Mouse (Mus musculus) hindbrain, embryonic 13.5 days (tissue): ENCODE data around the gene Crot. TPM values are rescaled to one million over a fixed set of nuclear protein-coding genes. Genes with fewer than 3 reads are reported as not detected.
A peak's percentile ranks its signal among the peaks of the same experiment; 100 is the strongest.
"Not testable (repeated sequence)": the region's sequence is repeated elsewhere in the genome, so short reads cannot be mapped to it uniquely, and the experiment has no call there.

Experiments
- ATAC-seq: fragments of 200-750 bp; cut with Nextera tagmentation; 2 replicates; pipeline ENCODE4 v1.8.0; 2017; ENCODE audit warnings: moderate TSS enrichment; ENCODE audit not compliant: low FRiP score
- H3K27ac ChIP-seq: fragments of 300-500 bp; sonication (generic); 2 replicates; pipeline ENCODE4 v1.5.1; 2015; ENCODE audit warnings: inconsistent platforms, mild to moderate bottlenecking, moderate library complexity
- H3K27me3 ChIP-seq: fragments of 300-500 bp; sonication (generic); 2 replicates; pipeline ENCODE4 v1.6.1; 2015; ENCODE audit warnings: mild to moderate bottlenecking, inconsistent platforms
- H3K36me3 ChIP-seq: fragments of 300-500 bp; sonication (generic); 2 replicates; pipeline ENCODE4 v1.6.1; 2015; ENCODE audit warnings: mild to moderate bottlenecking, inconsistent platforms
- H3K4me1 ChIP-seq: fragments of 300-500 bp; sonication (generic); replicated peaks from 2 replicates; pipeline ENCODE4 v1.6.1; 2015; ENCODE audit warnings: inconsistent platforms
- H3K4me2 ChIP-seq: fragments of 300-500 bp; sonication (generic); 2 replicates; pipeline ENCODE4 v1.6.1; 2015; ENCODE audit warnings: inconsistent platforms, mild to moderate bottlenecking, moderate library complexity
- H3K4me3 ChIP-seq: fragments of 300-500 bp; sonication (generic); 2 replicates; pipeline ENCODE4 v1.5.1; 2015; ENCODE audit warnings: mild to moderate bottlenecking, inconsistent platforms
- H3K9ac ChIP-seq: fragments of 300-500 bp; sonication (generic); 2 replicates; pipeline ENCODE4 v1.6.1; 2015; ENCODE audit warnings: mild to moderate bottlenecking, inconsistent platforms
- H3K9me3 ChIP-seq: fragments of 300-500 bp; sonication (generic); 2 replicates; pipeline ENCODE4 v1.6.1; 2016; ENCODE audit warnings: inconsistent platforms
- WGBS: fragments of 180-500 bp; shearing (Covaris S2); methylation state at CpG from one replicate; pipeline ENCODE4 v1.1.7; 2015; 5-methylcytosine and 5-hydroxymethylcytosine counted together
- polyA plus RNA-seq: library from polyadenylated mRNA; unstranded; fragments of >200 nt; fragmentation: Nextera tagmentation; extraction: Ambion mirVana; gene quantifications from 2 replicates; pipeline ENCODE4 v1.2.1, GENCODE M21; 2015

Crot gene
- polyA plus RNA-seq, 1 experiment from 2014 or later = 23.1 TPM

DNA sequence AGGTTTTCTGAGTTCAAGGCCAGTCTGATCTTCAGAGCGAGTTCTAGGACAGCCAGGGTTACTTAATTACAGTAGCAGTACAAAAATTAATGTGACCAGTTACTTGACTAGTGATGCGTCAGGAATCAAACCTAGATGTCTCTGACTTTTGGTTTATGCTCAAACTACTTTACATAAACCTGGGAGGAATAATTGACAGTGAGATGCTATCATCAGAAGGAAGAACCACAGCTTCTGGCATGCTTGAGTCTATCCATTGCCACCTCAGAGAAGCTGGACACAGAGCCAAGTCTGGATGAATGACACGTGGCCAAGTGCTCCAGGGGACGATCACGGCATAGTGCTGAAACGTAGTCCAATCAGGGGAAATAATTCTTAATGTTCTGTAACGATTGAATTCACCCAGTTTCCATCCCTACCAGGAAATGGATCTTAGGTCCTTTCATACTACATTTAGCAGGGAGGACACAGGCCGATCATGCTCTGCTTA lies 35.0 kb upstream of the Crot start:
- no peak overlapping the region for H3K4me3 ChIP-seq
- no peak overlapping the region for H3K4me2 ChIP-seq
- H3K4me1 ChIP-seq = no peaks in the 10 kb centered on the region
- H3K9ac ChIP-seq = no peak overlapping the region
- ATAC-seq = no peak
- H3K27me3 ChIP-seq = no peaks in the 10 kb centered on the region
- no peaks in the 10 kb centered on the region for H3K9me3 ChIP-seq
- WGBS = 86% methylated on average over 8 of the region's 8 CpGs
- H3K36me3 ChIP-seq = no peaks in the 10 kb centered on the region
- no peak overlapping the region for H3K27ac ChIP-seq

DNA sequence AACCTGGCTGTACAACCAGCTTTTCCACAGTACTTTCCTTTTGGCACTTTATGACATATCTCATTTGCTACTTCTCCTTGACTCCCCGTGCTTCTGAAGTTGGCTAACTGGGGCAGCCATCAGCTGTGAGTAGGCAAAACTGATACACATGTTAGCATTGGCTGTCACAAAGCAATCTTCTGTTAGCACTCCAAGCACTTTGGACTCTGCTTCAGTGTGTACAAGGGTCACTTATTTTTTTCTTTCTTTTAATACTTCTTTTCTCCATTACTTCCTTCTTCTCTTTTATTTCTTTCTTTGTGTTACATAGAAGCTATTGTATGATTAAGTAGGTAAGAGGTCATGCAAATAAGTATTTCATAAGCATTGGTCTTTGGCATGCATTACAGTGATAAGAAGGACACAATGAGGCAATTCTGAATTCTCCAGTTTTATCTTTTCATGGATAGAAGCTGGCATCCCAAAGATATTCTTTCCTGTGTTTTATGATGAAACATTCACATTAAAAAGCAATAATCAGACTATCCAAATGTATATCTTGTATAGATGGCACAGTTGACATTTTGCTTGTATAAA lies 31.2 kb upstream of the Crot start:
- Histone ChIP-seq H3K4me1 (no peaks in the 10 kb centered on the region), H3K36me3 (no peaks in the 10 kb centered on the region), H3K9ac (no peak overlapping the region), H3K4me2 (no peak overlapping the region), H3K4me3 (no peak overlapping the region), H3K27ac (no peak overlapping the region), H3K9me3 (no peaks in the 10 kb centered on the region), H3K27me3 (no peaks in the 10 kb centered on the region)
- ATAC-seq = no peak
- WGBS = 87% methylated on average over 1 of the region's 1 CpGs

DNA sequence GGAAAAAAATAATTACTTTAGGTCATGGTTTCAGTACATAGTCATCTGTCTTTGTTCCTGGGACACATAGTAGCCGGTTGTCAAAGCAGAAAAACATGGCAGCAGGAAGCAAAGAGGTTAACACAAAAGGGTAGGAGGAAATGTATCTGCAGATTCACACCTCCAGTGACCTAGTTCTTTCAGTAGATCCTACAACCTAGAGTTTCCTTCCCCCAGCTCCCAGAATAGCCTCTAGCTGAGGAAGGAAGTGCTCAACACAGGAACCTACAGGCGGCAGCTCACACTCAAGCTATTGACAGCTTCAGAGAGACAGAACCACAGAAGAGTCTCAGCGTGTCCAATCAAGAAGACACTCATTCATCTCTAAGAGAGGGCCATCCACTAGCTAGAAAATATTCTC lies 18.2 kb upstream of the Crot start:
- Histone ChIP-seq H3K4me2 (no peak overlapping the region), H3K4me1 (no peaks in the 10 kb centered on the region), H3K4me3 (no peak overlapping the region), H3K9me3 (no peaks in the 10 kb centered on the region), H3K27ac (no peak overlapping the region), H3K9ac (no peak overlapping the region), H3K27me3 (no peaks in the 10 kb centered on the region), H3K36me3 (no peaks in the 10 kb centered on the region)
- ATAC-seq = no peak
- WGBS = 75% methylated on average over 3 of the region's 3 CpGs

DNA sequence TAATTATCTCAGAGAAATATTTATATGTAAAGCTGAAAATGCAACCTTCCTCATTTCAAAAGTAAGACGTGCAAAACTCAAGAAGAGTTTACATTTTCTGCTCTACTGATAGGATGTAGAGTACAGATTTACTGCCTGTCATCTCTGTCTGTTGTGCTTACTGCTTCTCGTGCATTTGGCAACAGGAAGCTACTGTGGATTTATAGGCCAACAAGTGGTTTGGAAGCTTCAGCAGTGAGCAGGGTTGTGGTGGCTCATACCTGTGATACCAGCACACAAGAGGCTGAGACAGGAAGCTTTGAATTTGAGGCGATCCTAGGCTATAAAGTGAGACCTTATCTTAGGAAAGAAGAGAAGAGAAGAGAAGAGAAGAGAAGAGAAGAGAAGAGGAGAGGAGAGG lies 17.6 kb upstream of the Crot start:
- no peak overlapping the region for H3K4me3 ChIP-seq
- no peak overlapping the region for H3K4me2 ChIP-seq
- 82% methylated on average over 3 of the region's 3 CpGs for WGBS
- no peaks in the 10 kb centered on the region for H3K4me1 ChIP-seq
- ATAC-seq = no peak
- no peak overlapping the region for H3K27ac ChIP-seq
- no peak overlapping the region for H3K9ac ChIP-seq
- no peaks in the 10 kb centered on the region for H3K27me3 ChIP-seq
- H3K36me3 ChIP-seq = no peaks in the 10 kb centered on the region
- H3K9me3 ChIP-seq = no peaks in the 10 kb centered on the region

DNA sequence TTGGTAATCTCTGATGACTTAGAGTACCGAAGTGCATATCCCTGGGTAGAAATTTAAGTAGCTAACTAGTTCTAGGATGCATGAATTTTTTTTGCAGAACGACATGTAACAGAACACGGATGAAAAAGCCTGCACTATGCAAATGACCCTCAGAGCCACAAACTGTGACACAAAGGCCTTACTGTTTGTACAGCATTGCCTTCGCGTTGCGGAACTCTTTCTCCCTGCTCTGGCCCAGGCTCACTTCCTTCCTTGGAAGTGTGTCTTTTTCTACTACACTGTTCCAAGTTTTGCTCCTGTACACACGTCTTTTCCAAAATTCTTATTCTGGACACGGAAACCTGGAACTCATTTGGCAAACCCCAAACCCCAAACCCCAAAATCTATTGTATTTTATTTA lies 14.2 kb upstream of the Crot start:
- H3K27ac ChIP-seq = no peak overlapping the region
- H3K9me3 ChIP-seq = no peaks in the 10 kb centered on the region
- no peak overlapping the region for H3K4me3 ChIP-seq
- H3K9ac ChIP-seq = no peak overlapping the region
- ATAC-seq = no peak
- no peaks in the 10 kb centered on the region for H3K4me1 ChIP-seq
- no peak overlapping the region for H3K4me2 ChIP-seq
- H3K27me3 ChIP-seq = no peaks in the 10 kb centered on the region
- 62% methylated on average over 8 of the region's 8 CpGs for WGBS
- no peaks in the 10 kb centered on the region for H3K36me3 ChIP-seq

DNA sequence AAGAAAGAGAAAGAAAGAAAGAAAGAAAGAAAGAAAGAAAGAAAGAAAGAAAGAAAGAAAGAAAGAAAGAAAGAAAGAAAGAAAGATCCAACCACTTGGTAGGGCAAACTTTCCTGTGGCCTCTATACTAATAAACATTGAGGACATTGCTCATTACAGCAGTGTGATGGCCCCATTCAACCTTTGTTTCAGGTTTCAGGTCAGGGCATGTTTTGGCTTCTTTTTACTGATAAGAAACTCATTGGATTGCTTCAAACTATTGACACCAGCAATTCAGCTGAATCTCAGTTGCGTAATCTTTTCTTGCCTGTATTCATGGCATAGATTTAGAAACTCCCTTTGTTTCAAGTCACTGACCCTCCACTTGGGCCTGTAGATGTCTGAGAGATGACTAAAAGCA lies 13.0 kb upstream of the Crot start:
- WGBS = 98% methylated on average over 1 of the region's 1 CpGs
- no peaks in the 10 kb centered on the region for H3K36me3 ChIP-seq

DNA sequence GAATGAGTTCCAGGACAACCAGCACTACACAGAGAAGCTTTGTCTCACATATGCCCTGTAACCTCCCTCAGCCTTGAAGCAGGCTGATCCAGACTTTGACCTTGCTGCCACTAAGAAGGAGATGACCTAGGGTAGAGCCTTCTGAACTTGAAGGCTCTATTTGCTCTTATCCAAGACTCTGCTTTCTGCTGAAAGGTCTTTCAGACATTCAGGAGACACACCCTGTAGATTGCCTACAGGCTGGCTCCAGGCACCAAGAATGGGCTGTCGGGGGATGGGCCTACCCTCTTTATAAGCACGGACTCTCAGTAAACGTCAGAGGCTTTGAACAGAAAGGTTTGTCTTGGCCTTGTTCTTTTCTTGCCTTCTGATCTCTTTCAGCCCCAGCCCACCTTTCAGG lies 9.5 kb upstream of the Crot start:
- not testable (repeated sequence) for H3K4me3 ChIP-seq, H3K4me1 ChIP-seq, H3K9me3 ChIP-seq, H3K9ac ChIP-seq, H3K36me3 ChIP-seq, H3K4me2 ChIP-seq, H3K27me3 ChIP-seq, ATAC-seq, H3K27ac ChIP-seq
- WGBS = 49% methylated on average over 3 of the region's 3 CpGs

More for the DNA sequence above, 13.0 kb upstream of the Crot start:
- no peak for ATAC-seq
- Histone ChIP-seq H3K4me2 (no peak overlapping the region), H3K27ac (no peak overlapping the region), H3K9me3 (no peaks in the 10 kb centered on the region), H3K9ac (no peak overlapping the region), H3K4me3 (no peak overlapping the region), H3K27me3 (no peaks in the 10 kb centered on the region), H3K4me1 (no peaks in the 10 kb centered on the region)

DNA sequence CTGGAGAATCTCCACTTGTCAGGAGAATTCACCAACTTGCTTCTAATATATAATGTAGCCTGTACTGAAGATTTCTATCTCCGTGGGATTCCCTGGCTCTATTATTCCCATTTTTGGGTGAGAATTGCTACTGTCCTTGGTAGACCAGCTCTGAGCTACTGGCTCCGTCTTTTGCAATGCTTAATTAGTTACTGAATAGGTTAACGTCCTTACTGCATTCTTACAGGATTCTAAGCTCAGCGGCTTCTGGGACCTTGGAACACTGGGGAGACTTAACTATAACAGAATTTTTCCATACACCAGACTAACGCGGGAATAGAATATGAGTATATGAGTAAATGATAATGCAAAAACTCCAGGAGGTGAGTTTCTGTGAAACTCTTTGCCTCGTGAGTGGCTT lies 2.9 kb upstream of the Crot start:
- H3K4me2 ChIP-seq, H3K27ac ChIP-seq, H3K9me3 ChIP-seq, ATAC-seq, H3K9ac ChIP-seq, H3K4me3 ChIP-seq, H3K36me3 ChIP-seq, H3K27me3 ChIP-seq: not testable (repeated sequence)
- 21% methylated on average over 7 of the region's 7 CpGs for WGBS
- peaks cover 13% of the 10 kb centered on the region for H3K4me1 ChIP-seq

DNA sequence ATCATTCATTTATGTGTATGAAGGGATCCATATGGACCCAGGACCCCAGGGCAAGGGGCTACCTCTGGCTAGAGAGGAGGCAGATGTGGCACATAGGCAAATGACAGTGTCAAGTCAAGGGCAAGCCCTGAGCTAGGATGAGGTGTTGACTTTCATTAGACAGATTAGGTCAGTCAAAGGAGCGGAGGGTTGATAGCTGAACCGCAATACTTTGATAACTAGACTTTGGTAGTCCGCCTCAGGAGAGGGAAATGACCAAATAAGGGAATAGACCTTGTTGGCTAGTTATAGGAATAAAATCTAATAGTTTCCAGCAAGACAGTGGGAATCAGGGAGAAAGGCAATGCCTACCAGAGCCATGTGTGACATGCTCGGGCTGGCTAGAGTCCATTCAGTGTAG lies 2.0 kb upstream of the Crot start:
- 68% methylated on average over 4 of the region's 4 CpGs for WGBS
- peaks cover 13% of the 10 kb centered on the region for H3K4me1 ChIP-seq
- H3K4me2 ChIP-seq = no peak overlapping the region
- no peaks in the 10 kb centered on the region for H3K27me3 ChIP-seq
- H3K9ac ChIP-seq = no peak overlapping the region
- no peak overlapping the region for H3K4me3 ChIP-seq
- no peak overlapping the region for H3K27ac ChIP-seq
- no peaks in the 10 kb centered on the region for H3K9me3 ChIP-seq
- no peaks in the 10 kb centered on the region for H3K36me3 ChIP-seq
- no peak for ATAC-seq

DNA sequence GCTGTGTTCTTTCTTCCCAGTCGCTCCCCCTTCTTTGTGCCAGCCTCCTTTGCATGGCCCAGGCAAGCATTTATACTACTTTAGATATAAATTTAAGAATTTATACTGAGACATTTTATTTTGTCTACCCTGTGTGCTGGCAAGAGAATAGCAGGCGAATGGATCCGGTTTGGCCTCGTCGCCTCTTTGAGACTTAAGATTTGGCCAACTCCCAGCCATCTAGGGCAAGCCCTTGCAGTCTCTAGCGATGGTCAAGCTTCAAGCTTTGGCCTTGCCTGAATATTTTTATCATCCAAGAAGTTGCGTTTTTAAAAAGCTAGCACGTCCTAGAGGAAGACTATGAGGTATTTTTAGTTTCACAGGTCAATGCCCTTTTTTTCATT lies 380 bp upstream of the Crot start:
- Histone ChIP-seq H3K36me3 (peaks cover 2% of the 10 kb centered on the region), H3K9me3 (no peaks in the 10 kb centered on the region), H3K27me3 (no peaks in the 10 kb centered on the region), H3K4me2 (peak overlapping the region; percentile 64), H3K9ac (peak overlapping the region; percentile 86), H3K4me1 (peaks cover 13% of the 10 kb centered on the region), H3K4me3 (peak overlapping the region; percentile 72), H3K27ac (peak overlapping the region; percentile 94)
- WGBS = 10% methylated on average over 8 of the region's 8 CpGs
- no peak; the same call in 1 of the 2 replicates for ATAC-seq

DNA sequence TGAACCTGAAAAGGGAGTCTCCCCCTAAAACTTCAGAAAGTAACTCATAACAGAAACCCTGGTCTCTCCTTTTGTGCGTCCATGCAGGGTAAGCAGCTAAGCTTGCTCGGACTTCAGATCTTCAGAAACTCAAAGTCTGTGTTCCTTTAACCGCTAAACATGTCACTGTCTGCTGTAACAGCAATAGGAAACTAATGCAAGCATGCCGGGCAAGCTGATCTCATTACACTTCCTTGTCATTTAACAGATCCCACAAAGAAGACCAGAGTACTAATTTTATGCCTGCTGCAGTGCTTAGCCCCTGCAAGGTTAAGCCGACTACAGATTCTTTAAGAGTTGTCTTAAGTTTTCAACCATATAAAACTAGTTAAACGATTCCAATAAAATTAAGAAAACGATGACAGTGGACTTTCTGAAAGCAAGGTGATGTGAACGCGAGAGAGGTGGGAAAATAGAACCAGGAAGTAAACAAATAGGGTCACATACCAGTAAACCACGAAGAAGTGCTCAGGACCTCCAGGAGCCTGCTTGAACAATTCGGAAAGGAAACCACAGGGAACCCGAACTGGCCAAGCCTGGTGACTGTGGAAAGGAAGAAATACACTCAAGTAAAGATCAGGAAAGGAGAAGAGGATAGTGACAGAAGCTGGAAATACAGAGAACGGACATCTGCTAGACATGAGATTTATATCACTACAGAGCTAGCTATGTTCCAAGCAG lies 998 bp downstream of the Crot start:
- peak overlapping the region; percentile 64 for H3K4me2 ChIP-seq
- no peak for ATAC-seq
- H3K4me1 ChIP-seq = peaks cover 13% of the 10 kb centered on the region
- no peaks in the 10 kb centered on the region for H3K9me3 ChIP-seq
- H3K27ac ChIP-seq = peak overlapping the region; percentile 94; the same call in 1 of the 2 replicates
- H3K9ac ChIP-seq = peak overlapping the region; percentile 86
- H3K36me3 ChIP-seq = peaks cover 10% of the 10 kb centered on the region
- H3K27me3 ChIP-seq = no peaks in the 10 kb centered on the region
- 22% methylated on average over 13 of the region's 13 CpGs for WGBS
- peak overlapping the region; percentile 72 for H3K4me3 ChIP-seq

DNA sequence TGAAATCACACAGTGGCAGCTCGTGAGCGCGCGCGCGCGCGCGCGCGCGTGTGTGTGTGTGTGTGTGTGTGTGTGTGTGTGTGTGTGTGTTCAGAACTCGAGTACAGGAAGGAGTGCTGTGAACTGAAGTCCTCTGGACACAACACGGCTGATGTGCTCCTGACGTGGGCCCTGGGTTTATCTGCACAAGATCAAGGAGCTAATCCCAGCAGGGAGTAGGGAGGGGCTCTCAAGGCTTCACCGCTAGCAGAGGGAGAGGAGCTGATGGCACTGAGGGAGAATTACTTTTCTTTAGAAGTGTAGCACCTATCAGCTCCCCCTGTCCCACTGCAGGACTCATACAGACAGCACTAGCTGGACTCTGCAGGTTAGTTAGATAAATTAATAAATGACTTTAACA lies 5.5 kb downstream of the Crot start:
- ATAC-seq = no peak
- WGBS = 95% methylated on average over 15 of the region's 16 CpGs

DNA sequence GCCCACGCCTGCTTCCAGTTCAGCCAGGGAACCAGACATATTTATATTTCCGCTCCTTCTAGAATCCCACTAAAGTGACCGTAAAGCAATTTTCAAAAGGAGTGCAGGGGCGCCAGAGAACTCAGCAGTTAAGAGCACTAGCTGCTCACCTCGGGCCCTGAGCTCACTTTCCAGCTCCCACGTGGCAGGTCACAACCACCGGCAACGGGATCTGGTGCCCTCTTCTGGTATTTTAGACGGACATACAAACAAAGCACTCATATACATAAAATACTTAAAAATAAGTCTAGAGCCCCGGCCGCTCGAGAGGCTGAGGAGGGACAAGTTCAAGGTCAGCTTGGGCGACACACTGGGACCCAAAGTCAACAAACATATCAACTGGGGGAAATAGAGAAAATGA lies 6.6 kb downstream of the Crot start:
- no peaks in the 10 kb centered on the region for H3K4me1 ChIP-seq
- H3K4me2 ChIP-seq = no peak overlapping the region
- 90% methylated on average over 13 of the region's 13 CpGs for WGBS
- no peak overlapping the region for H3K4me3 ChIP-seq
- H3K9me3 ChIP-seq = no peaks in the 10 kb centered on the region
- ATAC-seq = no peak
- H3K27ac ChIP-seq = no peak overlapping the region
- H3K27me3 ChIP-seq = no peaks in the 10 kb centered on the region
- peaks cover 37% of the 10 kb centered on the region for H3K36me3 ChIP-seq
- H3K9ac ChIP-seq = no peak overlapping the region

More for the DNA sequence above, 5.5 kb downstream of the Crot start:
- no peak overlapping the region for H3K4me2 ChIP-seq
- peaks cover 9% of the 10 kb centered on the region for H3K4me1 ChIP-seq
- H3K27ac ChIP-seq = no peak overlapping the region
- no peak overlapping the region for H3K4me3 ChIP-seq
- peaks cover 32% of the 10 kb centered on the region for H3K36me3 ChIP-seq
- no peaks in the 10 kb centered on the region for H3K9me3 ChIP-seq
- no peak overlapping the region for H3K9ac ChIP-seq
- H3K27me3 ChIP-seq = no peaks in the 10 kb centered on the region
